Mouse (Mus musculus) liver, adult 2 months (tissue): ENCODE results near the gene Slc9a9. TPM values are rescaled to one million over a fixed set of nuclear protein-coding genes. Genes with fewer than 3 reads are reported as not detected.

Experiments
- DNase-seq: peaks from one replicate; pipeline ENCODE4 v3.0.0-alpha.2; 2011; ENCODE audit warnings: low read depth, low spot score; ENCODE audit errors: extremely low read depth
- H3K27ac ChIP-seq: fragments of 200-500 bp; replicated peaks from 2 replicates; pipeline ENCODE4 v1.5.1; 2012; ENCODE audit warnings: low read depth, mild to moderate bottlenecking, control low read depth, inconsistent platforms, low read length; ENCODE audit not compliant: insufficient read depth
- H3K27me3 ChIP-seq: fragments of 200-500 bp; 2 replicates; pipeline ENCODE4 v1.6.1; 2012; ENCODE audit warnings: mild to moderate bottlenecking, moderate library complexity, low read length, inconsistent platforms; ENCODE audit not compliant: control insufficient read depth, insufficient read depth
- H3K36me3 ChIP-seq: fragments of 200-500 bp; 2 replicates; pipeline ENCODE4 v1.6.1; 2012; ENCODE audit warnings: low read length, inconsistent platforms; ENCODE audit not compliant: control insufficient read depth, insufficient read depth
- H3K4me1 ChIP-seq: fragments of 200-500 bp; 2 replicates; pipeline ENCODE4 v1.6.1; 2011; ENCODE audit warnings: low read length; ENCODE audit not compliant: control insufficient read depth, insufficient read depth
- H3K4me3 ChIP-seq: fragments of 200-500 bp; 2 replicates; pipeline ENCODE4 v1.5.1; 2011; ENCODE audit warnings: low read depth, mild to moderate bottlenecking, control low read depth, low read length, moderate library complexity; ENCODE audit not compliant: insufficient read depth
- H3K79me2 ChIP-seq: fragments of 200-500 bp; 2 replicates; pipeline ENCODE4 v1.6.1; 2012; ENCODE audit warnings: inconsistent platforms, mild to moderate bottlenecking, low read length, moderate library complexity; ENCODE audit not compliant: control insufficient read depth, insufficient read depth
- H3K9ac ChIP-seq: fragments of 200-500 bp; 2 replicates; pipeline ENCODE4 v1.6.1; 2012; ENCODE audit warnings: low read depth, mild to moderate bottlenecking, control low read depth, inconsistent platforms, low read length
- CTCF ChIP-seq: fragments of 200-500 bp; IDR thresholded peaks from 2 replicates; pipeline ENCODE4 v1.5.1; 2011; ENCODE audit warnings: low read depth, low read length, control low read depth
- POLR2A ChIP-seq: fragments of 200-500 bp; IDR thresholded peaks from 2 replicates; pipeline ENCODE4 v1.6.1; 2011; ENCODE audit warnings: low read length, control low read depth; ENCODE audit not compliant: insufficient read depth; ENCODE audit errors: extremely low read depth
- WGBS: fragments of 180-500 bp; shearing (Covaris S2); methylation state at CpG from one replicate; pipeline ENCODE4 v1.1.7; 2018; 5-methylcytosine and 5-hydroxymethylcytosine counted together
- polyA plus RNA-seq: library from polyadenylated mRNA; depleted of rRNA; stranded (reverse); fragments of >200 nt; gene quantifications from 2 replicates; pipeline ENCODE4 v1.2.3, GENCODE M21; 2012
- total RNA-seq: library from RNA; depleted of rRNA; stranded (reverse); fragments of >200 nt; gene quantifications from 2 replicates; pipeline ENCODE4 v1.2.3, GENCODE M21; 2014

The Slc9a9 gene
- total and polyA plus RNA-seq, 2 experiments, result 1.7 to 6.0 TPM

GRCm38 (mm10) chr9:94945569-94946135, 275.9 kb downstream of the Slc9a9 start:
- 84% methylated on average over 7 of the region's 7 CpGs for WGBS
- Histone ChIP-seq H3K27ac (no peak overlapping the region), H3K36me3 (no peaks in the 10 kb centered on the region), H3K27me3 (no peaks in the 10 kb centered on the region), H3K4me1 (no peaks in the 10 kb centered on the region), H3K9ac (no peak overlapping the region), H3K4me3 (no peak overlapping the region), H3K79me2 (no peaks in the 10 kb centered on the region)
- TF ChIP-seq CTCF (no peak), POLR2A (no peak)
- no peak for DNase-seq

- Histone ChIP-seq H3K4me3 (no peak overlapping the region), H3K27ac (no peak overlapping the region), H3K36me3 (no peaks in the 10 kb centered on the region), H3K79me2 (no peaks in the 10 kb centered on the region), H3K27me3 (no peaks in the 10 kb centered on the region), H3K4me1 (no peaks in the 10 kb centered on the region), H3K9ac (no peak overlapping the region)
- WGBS, result 90% methylated on average over 7 of the region's 7 CpGs
- TF ChIP-seq CTCF (no peak), POLR2A (no peak)
- no peak for DNase-seq
These were observed 277.5 kb downstream of the Slc9a9 start for GRCm38 (mm10) chr9:94947246-94947645.

GRCm38 (mm10) chr9:94950676-94951075, 281.0 kb downstream of the Slc9a9 start:
- no peak overlapping the region for H3K9ac ChIP-seq
- 67% methylated on average over 3 of the region's 3 CpGs for WGBS
- no peaks in the 10 kb centered on the region for H3K4me1 ChIP-seq
- no peak overlapping the region for H3K27ac ChIP-seq
- no peaks in the 10 kb centered on the region for H3K36me3 ChIP-seq
- no peaks in the 10 kb centered on the region for H3K27me3 ChIP-seq
- H3K4me3 ChIP-seq, result no peak overlapping the region
- no peak for DNase-seq
- TF ChIP-seq POLR2A (no peak), CTCF (no peak)
- no peaks in the 10 kb centered on the region for H3K79me2 ChIP-seq

- Histone ChIP-seq H3K27me3 (no peaks in the 10 kb centered on the region), H3K4me3 (no peak overlapping the region), H3K9ac (no peak overlapping the region), H3K27ac (no peak overlapping the region), H3K36me3 (no peaks in the 10 kb centered on the region), H3K4me1 (no peaks in the 10 kb centered on the region), H3K79me2 (no peaks in the 10 kb centered on the region)
- TF ChIP-seq POLR2A (no peak), CTCF (no peak)
- DNase-seq, result no peak
- 68% methylated on average over 2 of the region's 2 CpGs for WGBS
These were observed 285.9 kb downstream of the Slc9a9 start for GRCm38 (mm10) chr9:94955645-94956044.

GRCm38 (mm10) chr9:94958382-94958781, 288.7 kb downstream of the Slc9a9 start:
- DNase-seq, result no peak
- no peaks in the 10 kb centered on the region for H3K27me3 ChIP-seq

GRCm38 (mm10) chr9:94968596-94969120, 298.9 kb downstream of the Slc9a9 start:
- 96% methylated on average over 5 of the region's 5 CpGs for WGBS
- H3K27me3 ChIP-seq, result no peaks in the 10 kb centered on the region
- no peak overlapping the region for H3K4me3 ChIP-seq
- no peaks in the 10 kb centered on the region for H3K4me1 ChIP-seq
- H3K27ac ChIP-seq, result no peak overlapping the region
- TF ChIP-seq POLR2A (no peak), CTCF (no peak)
- H3K79me2 ChIP-seq, result no peaks in the 10 kb centered on the region
- no peaks in the 10 kb centered on the region for H3K36me3 ChIP-seq
- no peak overlapping the region for H3K9ac ChIP-seq
- DNase-seq, result no peak

More at GRCm38 (mm10) chr9:94958382-94958781, 288.7 kb downstream of the Slc9a9 start:
- TF ChIP-seq CTCF, result no peak
- TF ChIP-seq POLR2A, result no peak
- Histone ChIP-seq H3K27ac (no peak overlapping the region), H3K4me3 (no peak overlapping the region), H3K9ac (no peak overlapping the region), H3K79me2 (no peaks in the 10 kb centered on the region), H3K4me1 (no peaks in the 10 kb centered on the region), H3K36me3 (no peaks in the 10 kb centered on the region)
- WGBS, result 67% methylated on average over 2 of the region's 2 CpGs
